Mouse (Mus musculus) ES-Bruce4 (cell line): ENCODE results near the gene Krtap4-9. TPM values are rescaled to one million over a fixed set of nuclear protein-coding genes. Genes with fewer than 3 reads are reported as not detected.
"Not testable (repeated sequence)": the region's sequence is repeated elsewhere in the genome, so short reads cannot be mapped to it uniquely, and the experiment has no call there.

Experiments
- H3K27ac ChIP-seq: 2 replicates; pipeline ENCODE4 v1.5.1; 2012; ENCODE audit warnings: low read length, inconsistent platforms; ENCODE audit not compliant: insufficient read depth
- H3K27me3 ChIP-seq: 2 replicates; pipeline ENCODE4 v1.6.1; 2012; ENCODE audit warnings: mild to moderate bottlenecking, low read length, inconsistent platforms; ENCODE audit not compliant: control insufficient read depth, poor library complexity, insufficient read depth, severe bottlenecking
- H3K36me3 ChIP-seq: 2 replicates; pipeline ENCODE4 v1.6.1; 2012; ENCODE audit warnings: inconsistent platforms, mild to moderate bottlenecking, low read length, moderate library complexity; ENCODE audit not compliant: control insufficient read depth, poor library complexity, insufficient read depth, severe bottlenecking
- H3K4me1 ChIP-seq: one replicate; pipeline ENCODE4 v1.8.1; 2011; ENCODE audit warnings: low read length; ENCODE audit not compliant: control insufficient read depth, insufficient read depth
- H3K4me3 ChIP-seq: 2 replicates; pipeline ENCODE4 v1.5.1; 2011; ENCODE audit warnings: low read depth, mild to moderate bottlenecking, low read length
- H3K9ac ChIP-seq: 2 replicates; pipeline ENCODE4 v1.6.1; 2012; ENCODE audit warnings: low read depth, mild to moderate bottlenecking, inconsistent platforms; ENCODE audit not compliant: poor library complexity, severe bottlenecking
- H3K9me3 ChIP-seq: replicated peaks from 2 replicates; pipeline ENCODE4 v1.6.1; 2012; ENCODE audit warnings: mild to moderate bottlenecking, low read length, inconsistent platforms; ENCODE audit not compliant: control insufficient read depth, poor library complexity, insufficient read depth, severe bottlenecking
- CTCF ChIP-seq: IDR thresholded peaks from one replicate; pipeline ENCODE4 v1.8.1; 2011; ENCODE audit warnings: low read depth, low read length
- EP300 ChIP-seq: IDR thresholded peaks from 2 replicates; pipeline ENCODE4 v1.6.1; 2011; ENCODE audit warnings: low read depth, low read length; ENCODE audit not compliant: insufficient read depth
- POLR2A ChIP-seq: IDR thresholded peaks from one replicate; pipeline ENCODE4 v1.8.1; 2011; ENCODE audit warnings: low read length; ENCODE audit not compliant: insufficient read depth
- polyA plus RNA-seq: library from polyadenylated mRNA; stranded (reverse); fragments of >200 nt; gene quantifications from 2 replicates; pipeline ENCODE4 v1.2.4, GENCODE M21; 2011; ENCODE audit warnings: low read depth; ENCODE audit not compliant: missing spikeins, insufficient read depth, insufficient read length

Krtap4-9 gene
- polyA plus RNA-seq, 1 experiment: not detected

GRCm38 (mm10) chr11:99793367-99793766, 8.4 kb downstream of the Krtap4-9 start, which contains the start of gene Gm11596:
Gm11596 (minus strand) TSS chr11:99793467.
- Histone ChIP-seq H3K27ac (no peak within 1 kb of the TSS), H3K36me3 (no peaks in the 10 kb centered on the region), H3K4me3 (no peak within 1 kb of the TSS), H3K9me3 (no peaks in the 10 kb centered on the region), H3K4me1 (no peaks in the 10 kb centered on the region), H3K27me3 (no peaks in the 10 kb centered on the region; the same call in 1 of the 2 replicates), H3K9ac (no peak within 1 kb of the TSS)
- no peak for TF ChIP-seq CTCF
- TF ChIP-seq EP300: no peak
- no peak for TF ChIP-seq POLR2A

GRCm38 (mm10) chr11:99798832-99799231, 13.8 kb downstream of the Krtap4-9 start, which contains the start of gene Gm11569:
Gm11569 (minus strand) TSS chr11:99798932.
- H3K9me3 ChIP-seq, H3K9ac ChIP-seq, H3K27me3 ChIP-seq, H3K36me3 ChIP-seq, H3K27ac ChIP-seq, H3K4me3 ChIP-seq, H3K4me1 ChIP-seq: not testable (repeated sequence)

GRCm38 (mm10) chr11:99804346-99804745, 19.3 kb downstream of the Krtap4-9 start, which contains the start of gene Gm11554:
Gm11554 (minus strand) TSS chr11:99804446.
- not testable (repeated sequence) for H3K27ac ChIP-seq, H3K9me3 ChIP-seq, H3K36me3 ChIP-seq, H3K27me3 ChIP-seq, H3K9ac ChIP-seq, H3K4me3 ChIP-seq, H3K4me1 ChIP-seq

- H3K27ac ChIP-seq, H3K36me3 ChIP-seq, H3K4me1 ChIP-seq, H3K4me3 ChIP-seq, H3K27me3 ChIP-seq, H3K9ac ChIP-seq, H3K9me3 ChIP-seq: not testable (repeated sequence)
These were observed 24.8 kb downstream of the Krtap4-9 start, which contains the start of gene Krtap4-13 for GRCm38 (mm10) chr11:99809792-99810191. Krtap4-13 (minus strand) TSS chr11:99809892.

- H3K9ac ChIP-seq, H3K27ac ChIP-seq, H3K4me1 ChIP-seq: not testable (repeated sequence)
These were observed 30.6 kb downstream of the Krtap4-9 start, which contains the start of gene Gm11564 for GRCm38 (mm10) chr11:99815566-99815965. Gm11564 (minus strand) TSS chr11:99815666.

More at GRCm38 (mm10) chr11:99815566-99815965, 30.6 kb downstream of the Krtap4-9 start, which contains the start of gene Gm11564:
- not testable (repeated sequence) for H3K27me3 ChIP-seq, H3K9me3 ChIP-seq, H3K4me3 ChIP-seq, H3K36me3 ChIP-seq

Other genes with a start within 250 kb of the Krtap4-9 start
- gene Krt40, start 242.0 kb upstream of the Krtap4-9 start, polyA plus RNA-seq: not detected in 2 replicates
- not detected in 2 replicates for gene Krtap3-3, start 234.3 kb upstream of the Krtap4-9 start, polyA plus RNA-seq
- not detected in 2 replicates for gene Krtap3-2, start 228.3 kb upstream of the Krtap4-9 start, polyA plus RNA-seq
- gene Gm11939, start 225.7 kb upstream of the Krtap4-9 start, polyA plus RNA-seq: not detected in 2 replicates
- not detected in 2 replicates for gene Krtap3-1, start 218.6 kb upstream of the Krtap4-9 start, polyA plus RNA-seq
- gene Krtap1-5, start 204.2 kb upstream of the Krtap4-9 start, polyA plus RNA-seq: not detected in 2 replicates
- not detected in 2 replicates for gene Krtap1-4, start 201.5 kb upstream of the Krtap4-9 start, polyA plus RNA-seq
- gene Krtap1-3, start 193.9 kb upstream of the Krtap4-9 start, polyA plus RNA-seq: not detected in 2 replicates
- not detected in 2 replicates for gene Krtap9-3, start 187.1 kb upstream of the Krtap4-9 start, polyA plus RNA-seq
- not detected in 2 replicates for gene Gm11938, start 181.9 kb upstream of the Krtap4-9 start, polyA plus RNA-seq
- not detected in 2 replicates for gene Gm11937, start 175.0 kb upstream of the Krtap4-9 start, polyA plus RNA-seq
- gene Krtap2-4, start 170.4 kb upstream of the Krtap4-9 start, polyA plus RNA-seq: not detected in 2 replicates
- not detected in 2 replicates for gene Gm11562, start 164.8 kb upstream of the Krtap4-9 start, polyA plus RNA-seq
- gene Krtap4-1, start 157.0 kb upstream of the Krtap4-9 start, polyA plus RNA-seq: not detected in 2 replicates
- gene Krtap4-2, start 150.1 kb upstream of the Krtap4-9 start, polyA plus RNA-seq: not detected in 2 replicates
- gene Krtap4-7, start 141.1 kb upstream of the Krtap4-9 start, polyA plus RNA-seq: not detected in 2 replicates
- not detected in 2 replicates for gene Gm11555, start 135.0 kb upstream of the Krtap4-9 start, polyA plus RNA-seq
- gene Gm11563, start 126.2 kb upstream of the Krtap4-9 start, polyA plus RNA-seq: not detected in 2 replicates
- gene Krtap4-6, start 119.2 kb upstream of the Krtap4-9 start, polyA plus RNA-seq: not detected in 2 replicates
- not detected in 2 replicates for gene Gm14190, start 94.5 kb upstream of the Krtap4-9 start, polyA plus RNA-seq
- not detected in 2 replicates for gene Gm14180, start 50.9 kb upstream of the Krtap4-9 start, polyA plus RNA-seq
- not detected in 2 replicates for gene Gm11595, start 12.3 kb upstream of the Krtap4-9 start, polyA plus RNA-seq
- gene Krtap4-8, start 4.5 kb upstream of the Krtap4-9 start, polyA plus RNA-seq: not detected in 2 replicates
- gene Gm11596, start 8.3 kb downstream of the Krtap4-9 start, polyA plus RNA-seq: not detected in 2 replicates
- gene Gm11569, start 13.7 kb downstream of the Krtap4-9 start, polyA plus RNA-seq: not detected in 2 replicates
- gene Gm11554, start 19.2 kb downstream of the Krtap4-9 start, polyA plus RNA-seq: not detected in 2 replicates
- gene Krtap4-13, start 24.7 kb downstream of the Krtap4-9 start, polyA plus RNA-seq: not detected in 2 replicates
- not detected in 2 replicates for gene Gm11564, start 30.5 kb downstream of the Krtap4-9 start, polyA plus RNA-seq
- not detected in 2 replicates for gene 2300003K06Rik, start 52.9 kb downstream of the Krtap4-9 start, polyA plus RNA-seq
- gene Krtap4-16, start 66.4 kb downstream of the Krtap4-9 start, polyA plus RNA-seq: not detected in 2 replicates
- gene Gm11568, start 72.7 kb downstream of the Krtap4-9 start, polyA plus RNA-seq: not detected in 2 replicates
- not detected in 2 replicates for gene Gm11559, start 79.3 kb downstream of the Krtap4-9 start, polyA plus RNA-seq
- gene Krtap9-1, start 88.2 kb downstream of the Krtap4-9 start, polyA plus RNA-seq: not detected in 2 replicates
- gene Gm11567, start 94.0 kb downstream of the Krtap4-9 start, polyA plus RNA-seq: not detected in 2 replicates
- gene Krtap31-1, start 122.7 kb downstream of the Krtap4-9 start, polyA plus RNA-seq: not detected in 2 replicates
- gene Gm11565, start 129.6 kb downstream of the Krtap4-9 start, polyA plus RNA-seq: not detected in 2 replicates
- gene Krtap31-2, start 151.1 kb downstream of the Krtap4-9 start, polyA plus RNA-seq: not detected in 2 replicates
- not detected in 2 replicates for gene Krtap9-5, start 163.3 kb downstream of the Krtap4-9 start, polyA plus RNA-seq
- not detected in 2 replicates for gene Krtap29-1, start 193.9 kb downstream of the Krtap4-9 start, polyA plus RNA-seq
- not detected in 2 replicates for gene Krtap16-1, start 201.4 kb downstream of the Krtap4-9 start, polyA plus RNA-seq
- not detected in 2 replicates for gene Krtap17-1, start 208.8 kb downstream of the Krtap4-9 start, polyA plus RNA-seq
- not detected in 2 replicates for gene Krt33a, start 231.0 kb downstream of the Krtap4-9 start, polyA plus RNA-seq
- gene Krt33b, start 244.7 kb downstream of the Krtap4-9 start, polyA plus RNA-seq: not detected in 2 replicates